Mouse (Mus musculus): ENCODE results near the gene Pbx4. TPM values are rescaled to one million over a fixed set of nuclear protein-coding genes. Genes with fewer than 3 reads are reported as not detected.

Pbx4 gene
- polyA plus RNA-seq, 1 experiment from 2014 or later, result 11.5 TPM

GRCm38 (mm10) chr8:69794901-69795300, 37.4 kb upstream of the Pbx4 start:
- no peak overlapping the region for H3K27ac ChIP-seq (replicated peaks; ENCODE audit: low read depth, low read length)
- no peak for DNase-seq (ENCODE audit: low spot score)
- no peaks in the 10 kb centered on the region for H3K9me3 ChIP-seq (ENCODE audit: control insufficient read depth, low read length)
- peaks cover 39% of the 10 kb centered on the region for H3K36me3 ChIP-seq (ENCODE audit: control insufficient read depth, insufficient read depth, low read length)
- ATAC-seq (ENCODE audit: insufficient number of reproducible peaks, low FRiP score, low TSS enrichment, low read depth), result no peak
- H3K4me3 ChIP-seq (ENCODE audit: low read depth, low read length), result no peak overlapping the region
- H3K9ac ChIP-seq (ENCODE audit: low read length), result no peak overlapping the region
- no peak overlapping the region for H3K4me2 ChIP-seq (ENCODE audit: low read depth, severe bottlenecking)
- H3K27me3 ChIP-seq (ENCODE audit: control insufficient read depth, insufficient read depth, low read length), result no peaks in the 10 kb centered on the region
- H3K4me1 ChIP-seq (ENCODE audit: control insufficient read depth, insufficient read depth, low read length), result peaks cover 14% of the 10 kb centered on the region
- 94% methylated on average over 6 of the region's 6 CpGs for WGBS

GRCm38 (mm10) chr8:69796721-69797345, 35.5 kb upstream of the Pbx4 start:
- H3K36me3 ChIP-seq (ENCODE audit: control insufficient read depth, insufficient read depth, low read length), result peaks cover 52% of the 10 kb centered on the region
- WGBS, result 96% methylated on average over 16 of the region's 16 CpGs

GRCm38 (mm10) chr8:69797661-69798060, 34.6 kb upstream of the Pbx4 start:
- H3K36me3 ChIP-seq (ENCODE audit: control insufficient read depth, insufficient read depth, low read length), result peaks cover 59% of the 10 kb centered on the region
- H3K4me1 ChIP-seq (ENCODE audit: control insufficient read depth, insufficient read depth, low read length), result peaks cover 1% of the 10 kb centered on the region
- no peak overlapping the region for H3K4me3 ChIP-seq (ENCODE audit: low read depth, low read length)
- H3K27me3 ChIP-seq (ENCODE audit: control insufficient read depth, insufficient read depth, low read length), result no peaks in the 10 kb centered on the region
- H3K9me3 ChIP-seq (ENCODE audit: control insufficient read depth, low read length), result no peaks in the 10 kb centered on the region
- H3K27ac ChIP-seq (replicated peaks; ENCODE audit: low read depth, low read length), result no peak overlapping the region
- ATAC-seq (ENCODE audit: insufficient number of reproducible peaks, low FRiP score, low TSS enrichment, low read depth), result no peak
- DNase-seq (ENCODE audit: low spot score), result no peak
- 93% methylated on average over 10 of the region's 10 CpGs for WGBS
- H3K9ac ChIP-seq (ENCODE audit: low read length), result no peak overlapping the region
- no peak overlapping the region for H3K4me2 ChIP-seq (ENCODE audit: low read depth, severe bottlenecking)

More at GRCm38 (mm10) chr8:69796721-69797345, 35.5 kb upstream of the Pbx4 start:
- Histone ChIP-seq H3K4me2 (ENCODE audit: low read depth, severe bottlenecking) (no peak overlapping the region), H3K4me3 (ENCODE audit: low read depth, low read length) (no peak overlapping the region), H3K9me3 (ENCODE audit: control insufficient read depth, low read length) (no peaks in the 10 kb centered on the region), H3K27me3 (ENCODE audit: control insufficient read depth, insufficient read depth, low read length) (no peaks in the 10 kb centered on the region), H3K9ac (ENCODE audit: low read length) (no peak overlapping the region), H3K4me1 (ENCODE audit: control insufficient read depth, insufficient read depth, low read length) (peaks cover 10% of the 10 kb centered on the region), H3K27ac (replicated peaks; ENCODE audit: low read depth, low read length) (no peak overlapping the region)
- ATAC-seq (ENCODE audit: insufficient number of reproducible peaks, low FRiP score, low TSS enrichment, low read depth), result no peak
- DNase-seq (ENCODE audit: low spot score), result no peak

DNA sequence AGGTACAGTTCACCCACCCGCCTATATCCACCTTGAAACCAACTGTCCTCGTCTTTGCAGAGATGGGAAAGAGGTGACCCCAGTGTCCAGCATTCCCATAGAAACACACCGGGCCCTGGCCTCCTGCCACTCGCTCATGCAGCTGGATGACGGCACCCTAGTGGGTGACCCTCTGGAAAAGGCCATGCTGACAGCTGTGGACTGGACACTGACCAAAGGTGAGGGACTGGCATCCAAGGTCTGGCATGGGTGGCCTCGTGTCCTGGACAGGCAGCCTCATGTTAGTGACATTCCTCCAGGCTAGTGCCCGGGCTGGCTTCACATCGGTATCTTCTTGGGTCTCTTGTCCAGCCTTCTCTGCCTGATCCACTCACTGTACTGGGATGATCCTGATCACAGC, 33.0 kb upstream of the Pbx4 start:
- DNase-seq (ENCODE audit: low spot score) (no peak), ATAC-seq (ENCODE audit: insufficient number of reproducible peaks, low FRiP score, low TSS enrichment, low read depth) (no peak)
- 94% methylated on average over 8 of the region's 8 CpGs for WGBS
- H3K9ac ChIP-seq (ENCODE audit: low read length), result no peak overlapping the region
- peaks cover 70% of the 10 kb centered on the region for H3K36me3 ChIP-seq (ENCODE audit: control insufficient read depth, insufficient read depth, low read length)
- no peak overlapping the region for H3K4me2 ChIP-seq (ENCODE audit: low read depth, severe bottlenecking)
- no peaks in the 10 kb centered on the region for H3K4me1 ChIP-seq (ENCODE audit: control insufficient read depth, insufficient read depth, low read length)
- H3K27ac ChIP-seq (replicated peaks; ENCODE audit: low read depth, low read length), result no peak overlapping the region
- no peaks in the 10 kb centered on the region for H3K27me3 ChIP-seq (ENCODE audit: control insufficient read depth, insufficient read depth, low read length)
- H3K4me3 ChIP-seq (ENCODE audit: low read depth, low read length), result no peak overlapping the region
- H3K9me3 ChIP-seq (ENCODE audit: control insufficient read depth, low read length), result no peaks in the 10 kb centered on the region

DNA sequence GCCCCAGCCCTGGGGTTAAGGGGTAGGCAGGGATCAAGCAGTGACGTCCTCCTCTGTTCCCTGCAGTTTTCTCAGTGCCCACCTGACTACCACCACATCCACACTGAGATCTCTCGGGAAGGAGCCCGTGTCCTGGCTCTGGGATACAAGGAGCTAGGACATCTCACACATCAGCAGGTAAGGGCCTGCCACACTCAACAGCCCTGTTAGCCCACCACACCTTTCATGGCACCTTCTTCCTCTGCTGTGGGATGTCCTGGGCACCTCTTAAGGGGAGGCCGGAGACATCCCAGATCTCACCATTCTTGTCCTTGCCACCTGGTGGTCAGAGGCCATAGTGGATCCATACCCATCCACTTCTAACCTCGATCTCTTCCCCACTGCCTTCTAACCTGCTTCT, 32.3 kb upstream of the Pbx4 start:
- no peaks in the 10 kb centered on the region for H3K27me3 ChIP-seq (ENCODE audit: control insufficient read depth, insufficient read depth, low read length)
- ATAC-seq (ENCODE audit: insufficient number of reproducible peaks, low FRiP score, low TSS enrichment, low read depth) (no peak), DNase-seq (ENCODE audit: low spot score) (no peak)
- H3K9me3 ChIP-seq (ENCODE audit: control insufficient read depth, low read length), result no peaks in the 10 kb centered on the region
- no peak overlapping the region for H3K4me2 ChIP-seq (ENCODE audit: low read depth, severe bottlenecking)
- H3K4me3 ChIP-seq (ENCODE audit: low read depth, low read length), result no peak overlapping the region
- WGBS, result 93% methylated on average over 5 of the region's 5 CpGs
- H3K4me1 ChIP-seq (ENCODE audit: control insufficient read depth, insufficient read depth, low read length), result no peaks in the 10 kb centered on the region
- H3K27ac ChIP-seq (replicated peaks; ENCODE audit: low read depth, low read length), result no peak overlapping the region
- no peak overlapping the region for H3K9ac ChIP-seq (ENCODE audit: low read length)
- peaks cover 67% of the 10 kb centered on the region for H3K36me3 ChIP-seq (ENCODE audit: control insufficient read depth, insufficient read depth, low read length)

GRCm38 (mm10) chr8:69801796-69802195, 30.5 kb upstream of the Pbx4 start:
- no peaks in the 10 kb centered on the region for H3K9me3 ChIP-seq (ENCODE audit: control insufficient read depth, low read length)
- no peak overlapping the region for H3K27ac ChIP-seq (replicated peaks; ENCODE audit: low read depth, low read length)
- no peak overlapping the region for H3K4me2 ChIP-seq (ENCODE audit: low read depth, severe bottlenecking)
- H3K4me3 ChIP-seq (ENCODE audit: low read depth, low read length), result no peak overlapping the region
- no peaks in the 10 kb centered on the region for H3K4me1 ChIP-seq (ENCODE audit: control insufficient read depth, insufficient read depth, low read length)
- DNase-seq (ENCODE audit: low spot score) (no peak), ATAC-seq (ENCODE audit: insufficient number of reproducible peaks, low FRiP score, low TSS enrichment, low read depth) (no peak)
- H3K9ac ChIP-seq (ENCODE audit: low read length), result no peak overlapping the region
- no peaks in the 10 kb centered on the region for H3K27me3 ChIP-seq (ENCODE audit: control insufficient read depth, insufficient read depth, low read length)
- peaks cover 75% of the 10 kb centered on the region for H3K36me3 ChIP-seq (ENCODE audit: control insufficient read depth, insufficient read depth, low read length)
- 95% methylated on average over 4 of the region's 4 CpGs for WGBS

GRCm38 (mm10) chr8:69802216-69802615, 30.1 kb upstream of the Pbx4 start:
- H3K4me1 ChIP-seq (ENCODE audit: control insufficient read depth, insufficient read depth, low read length), result no peaks in the 10 kb centered on the region
- ATAC-seq (ENCODE audit: insufficient number of reproducible peaks, low FRiP score, low TSS enrichment, low read depth), result no peak
- H3K27ac ChIP-seq (replicated peaks; ENCODE audit: low read depth, low read length), result no peak overlapping the region
- DNase-seq (ENCODE audit: low spot score), result no peak
- H3K9me3 ChIP-seq (ENCODE audit: control insufficient read depth, low read length), result no peaks in the 10 kb centered on the region
- H3K4me2 ChIP-seq (ENCODE audit: low read depth, severe bottlenecking), result no peak overlapping the region
- no peaks in the 10 kb centered on the region for H3K27me3 ChIP-seq (ENCODE audit: control insufficient read depth, insufficient read depth, low read length)
- H3K36me3 ChIP-seq (ENCODE audit: control insufficient read depth, insufficient read depth, low read length), result peaks cover 74% of the 10 kb centered on the region
- H3K4me3 ChIP-seq (ENCODE audit: low read depth, low read length), result no peak overlapping the region
- H3K9ac ChIP-seq (ENCODE audit: low read length), result no peak overlapping the region

DNA sequence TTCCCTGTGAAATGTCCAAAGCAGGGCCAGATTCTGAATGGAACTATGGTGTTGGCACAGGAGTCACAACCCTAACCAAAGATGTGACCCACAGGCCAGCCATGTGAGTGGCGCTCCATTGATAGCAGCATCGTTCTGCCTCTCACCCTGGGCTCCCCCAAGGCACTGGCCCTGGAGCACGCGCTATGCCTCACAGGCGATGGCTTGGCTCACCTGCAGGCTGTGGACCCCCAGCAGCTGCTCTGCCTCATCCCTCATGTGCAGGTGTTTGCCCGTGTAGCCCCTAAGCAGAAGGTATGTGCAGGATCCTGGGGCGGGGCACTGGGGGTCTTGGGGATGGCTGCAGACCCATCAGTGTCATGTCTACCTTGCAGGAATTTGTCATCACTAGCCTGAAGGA, 28.9 kb upstream of the Pbx4 start:
- Histone ChIP-seq H3K9ac (ENCODE audit: low read length) (no peak overlapping the region), H3K9me3 (ENCODE audit: control insufficient read depth, low read length) (no peaks in the 10 kb centered on the region), H3K27ac (replicated peaks; ENCODE audit: low read depth, low read length) (no peak overlapping the region), H3K4me3 (ENCODE audit: low read depth, low read length) (no peak overlapping the region), H3K27me3 (ENCODE audit: control insufficient read depth, insufficient read depth, low read length) (no peaks in the 10 kb centered on the region), H3K4me2 (ENCODE audit: low read depth, severe bottlenecking) (no peak overlapping the region), H3K4me1 (ENCODE audit: control insufficient read depth, insufficient read depth, low read length) (no peaks in the 10 kb centered on the region), H3K36me3 (ENCODE audit: control insufficient read depth, insufficient read depth, low read length) (peaks cover 68% of the 10 kb centered on the region)
- DNase-seq (ENCODE audit: low spot score), result no peak
- no peak for ATAC-seq (ENCODE audit: insufficient number of reproducible peaks, low FRiP score, low TSS enrichment, low read depth)
- WGBS, result 98% methylated on average over 7 of the region's 7 CpGs

- H3K4me3 ChIP-seq (ENCODE audit: low read depth, low read length), result no peak overlapping the region
- H3K36me3 ChIP-seq (ENCODE audit: control insufficient read depth, insufficient read depth, low read length), result peaks cover 56% of the 10 kb centered on the region
- WGBS, result 99% methylated on average over 6 of the region's 6 CpGs
- no peak for DNase-seq (ENCODE audit: low spot score)
- H3K4me2 ChIP-seq (ENCODE audit: low read depth, severe bottlenecking), result no peak overlapping the region
- no peaks in the 10 kb centered on the region for H3K9me3 ChIP-seq (ENCODE audit: control insufficient read depth, low read length)
- no peak overlapping the region for H3K9ac ChIP-seq (ENCODE audit: low read length)
- no peaks in the 10 kb centered on the region for H3K27me3 ChIP-seq (ENCODE audit: control insufficient read depth, insufficient read depth, low read length)
- ATAC-seq (ENCODE audit: insufficient number of reproducible peaks, low FRiP score, low TSS enrichment, low read depth), result no peak
- H3K27ac ChIP-seq (replicated peaks; ENCODE audit: low read depth, low read length), result no peak overlapping the region
- no peaks in the 10 kb centered on the region for H3K4me1 ChIP-seq (ENCODE audit: control insufficient read depth, insufficient read depth, low read length)
Measured at GRCm38 (mm10) chr8:69804537-69804936, 27.8 kb upstream of the Pbx4 start.
